Mouse (Mus musculus): ENCODE results near the gene Slc30a6.

Gene Slc30a6

GRCm38 (mm10) chr17:74395383-74396065 is at the start of gene Slc30a6:
Slc30a6 (plus strand) TSS chr17:74395608.
- DNase-seq (ENCODE audit: low spot score in 2 of 2), result peak; percentile 98

- DNase-seq (ENCODE audit: low spot score in 2 of 2), result no peak
Measured at GRCm38 (mm10) chr17:74363592-74363991, 31.8 kb upstream of the Slc30a6 start.

DNA sequence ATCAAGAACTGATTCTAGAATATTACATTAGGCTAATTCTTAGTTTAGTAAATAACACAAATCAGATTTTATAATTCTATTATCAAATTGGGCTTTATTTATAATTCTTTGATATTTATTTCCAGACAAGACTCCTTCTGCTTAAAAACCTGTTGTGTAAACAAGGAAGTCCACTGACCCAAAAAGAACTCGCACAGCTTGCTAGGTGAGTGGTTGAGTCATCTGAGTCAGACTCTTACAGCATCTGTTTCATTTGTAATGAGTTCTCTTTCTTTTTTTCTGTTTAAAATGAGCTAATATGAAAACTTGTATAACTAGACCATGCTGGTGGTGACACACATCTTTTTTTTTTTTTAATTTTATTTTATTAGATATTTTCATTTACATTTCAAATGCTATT is 18.5 kb upstream of the Slc30a6 start:
- DNase-seq (ENCODE audit: low spot score in 2 of 2), result no peak

GRCm38 (mm10) chr17:74386657-74387056 is 8.8 kb upstream of the Slc30a6 start:
- no peak for DNase-seq (ENCODE audit: low spot score in 2 of 2)

- no peak for DNase-seq (ENCODE audit: low spot score in 2 of 2)
Measured at GRCm38 (mm10) chr17:74389847-74390246, 5.6 kb upstream of the Slc30a6 start.

DNA sequence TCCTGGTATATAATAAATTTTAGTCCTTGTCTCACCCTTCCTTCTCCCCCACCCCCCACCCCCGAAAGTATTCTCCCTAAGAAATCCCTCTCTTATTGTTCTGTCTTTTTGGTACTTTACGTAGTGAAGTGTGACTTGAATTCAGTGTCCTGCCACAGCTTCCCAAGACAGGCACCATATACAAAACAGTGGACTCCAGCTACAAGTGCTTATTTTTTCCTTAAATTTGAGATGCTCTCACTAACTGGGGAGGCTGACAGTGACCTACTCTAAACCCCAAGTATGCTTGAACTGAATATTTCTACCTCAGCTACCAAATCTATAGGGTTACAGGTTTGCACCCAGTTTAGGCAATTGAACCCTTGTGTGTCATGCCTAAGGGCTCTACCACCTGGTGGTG is 1.0 kb upstream of the Slc30a6 start:
- no peak for DNase-seq (ENCODE audit: low spot score in 2 of 2)

- peak in 1 of 2 experiments; percentile 13 for DNase-seq (ENCODE audit: low spot score in 2 of 2)
Measured at GRCm38 (mm10) chr17:74394855-74395254, 553 bp upstream of the Slc30a6 start.

- no peak for DNase-seq (ENCODE audit: low spot score in 2 of 2)
Measured at GRCm38 (mm10) chr17:74396766-74397165, 1.4 kb downstream of the Slc30a6 start.

DNA sequence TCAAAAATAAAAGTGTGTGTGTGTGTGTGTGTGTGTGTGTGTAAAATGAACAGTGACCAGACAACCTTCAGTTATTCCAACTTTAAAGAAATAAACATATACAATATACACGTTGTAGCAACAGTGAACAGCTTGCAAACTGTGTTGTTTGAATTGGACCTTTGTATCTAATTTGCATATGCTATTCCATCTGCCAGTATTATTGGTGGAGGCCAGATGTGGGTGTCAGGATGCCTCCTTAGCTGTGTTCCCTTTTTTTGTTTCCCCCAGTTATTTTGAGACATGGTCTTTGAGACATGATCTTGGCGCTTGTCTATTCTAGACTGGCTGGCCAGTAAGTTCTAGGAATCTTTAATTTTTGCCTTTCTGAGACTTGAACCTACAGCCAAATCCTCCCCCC is 1.8 kb downstream of the Slc30a6 start:
- no peak for DNase-seq (ENCODE audit: low spot score in 2 of 2)

GRCm38 (mm10) chr17:74402486-74403222 is 7.2 kb downstream of the Slc30a6 start:
- no peak for DNase-seq (ENCODE audit: low spot score in 2 of 2)

- DNase-seq (ENCODE audit: low spot score in 2 of 2), result no peak
Measured at GRCm38 (mm10) chr17:74406487-74406886, 11.1 kb downstream of the Slc30a6 start.

DNA sequence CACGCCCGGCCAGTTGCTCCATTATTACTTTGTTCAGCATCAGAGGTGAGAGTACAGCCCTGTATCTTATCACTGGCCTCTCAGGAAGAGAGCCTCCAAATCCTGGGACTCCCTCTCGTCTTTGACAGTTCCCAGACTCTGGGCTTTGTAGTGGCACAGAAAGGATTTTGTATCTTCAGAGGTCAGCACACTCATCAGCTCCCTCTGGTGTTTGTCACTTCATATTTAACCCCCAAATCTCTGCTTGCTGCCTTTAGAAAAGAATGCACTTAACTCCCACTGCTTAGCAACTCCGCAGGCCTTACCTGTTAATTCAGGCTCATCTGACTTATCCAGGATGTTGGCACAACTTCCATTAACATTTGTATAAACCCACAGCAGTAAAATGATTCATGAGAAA is 14.3 kb downstream of the Slc30a6 start:
- no peak for DNase-seq (ENCODE audit: low spot score in 2 of 2)

DNA sequence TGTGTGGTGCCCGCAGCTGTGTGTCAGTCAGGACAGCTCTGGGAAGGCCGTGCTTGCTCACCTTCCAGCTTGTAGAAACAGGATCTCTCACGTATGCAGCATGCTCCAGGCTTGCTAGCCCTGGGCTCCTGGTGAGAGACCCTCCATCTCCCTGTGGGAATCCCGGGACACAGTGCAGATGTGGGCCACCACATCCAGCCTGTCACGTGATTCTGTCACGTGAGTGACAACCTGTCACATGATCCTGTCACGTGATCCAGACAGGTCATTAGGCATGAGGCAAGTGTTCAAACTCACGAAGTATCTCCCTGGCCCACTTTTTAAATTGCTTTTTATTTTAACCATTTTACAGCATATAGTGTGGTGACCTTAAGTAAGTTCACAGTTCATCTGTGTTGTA is 17.9 kb downstream of the Slc30a6 start:
- no peak for DNase-seq (ENCODE audit: low spot score in 2 of 2)

DNA sequence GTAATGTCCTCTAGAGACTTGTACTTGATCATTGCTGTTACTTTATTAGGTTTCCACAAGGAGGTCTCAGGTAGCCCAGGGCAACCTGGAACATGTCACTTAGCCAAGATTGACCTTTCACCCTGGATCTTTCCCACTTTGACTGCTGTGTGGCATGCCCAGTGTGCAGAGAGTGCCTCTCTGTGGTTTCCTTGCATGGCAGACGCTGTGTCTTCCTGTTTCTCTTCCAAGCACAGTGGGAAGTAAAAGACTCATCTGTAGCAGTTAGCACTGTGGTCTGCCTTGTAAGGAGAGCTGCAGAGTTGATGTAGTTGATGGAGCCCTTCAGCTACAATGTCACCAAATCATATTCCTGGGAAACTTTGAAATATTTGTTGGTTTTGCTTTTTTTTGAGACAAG is 19.3 kb downstream of the Slc30a6 start:
- DNase-seq (ENCODE audit: low spot score in 2 of 2), result no peak

- DNase-seq (ENCODE audit: low spot score in 2 of 2), result no peak
Measured at GRCm38 (mm10) chr17:74416841-74417360, 21.5 kb downstream of the Slc30a6 start.

GRCm38 (mm10) chr17:74418171-74418570 is 22.8 kb downstream of the Slc30a6 start:
- no peak for DNase-seq (ENCODE audit: low spot score in 2 of 2)

- DNase-seq (ENCODE audit: low spot score in 2 of 2), result no peak
Measured at GRCm38 (mm10) chr17:74420656-74421055, 25.2 kb downstream of the Slc30a6 start.

DNA sequence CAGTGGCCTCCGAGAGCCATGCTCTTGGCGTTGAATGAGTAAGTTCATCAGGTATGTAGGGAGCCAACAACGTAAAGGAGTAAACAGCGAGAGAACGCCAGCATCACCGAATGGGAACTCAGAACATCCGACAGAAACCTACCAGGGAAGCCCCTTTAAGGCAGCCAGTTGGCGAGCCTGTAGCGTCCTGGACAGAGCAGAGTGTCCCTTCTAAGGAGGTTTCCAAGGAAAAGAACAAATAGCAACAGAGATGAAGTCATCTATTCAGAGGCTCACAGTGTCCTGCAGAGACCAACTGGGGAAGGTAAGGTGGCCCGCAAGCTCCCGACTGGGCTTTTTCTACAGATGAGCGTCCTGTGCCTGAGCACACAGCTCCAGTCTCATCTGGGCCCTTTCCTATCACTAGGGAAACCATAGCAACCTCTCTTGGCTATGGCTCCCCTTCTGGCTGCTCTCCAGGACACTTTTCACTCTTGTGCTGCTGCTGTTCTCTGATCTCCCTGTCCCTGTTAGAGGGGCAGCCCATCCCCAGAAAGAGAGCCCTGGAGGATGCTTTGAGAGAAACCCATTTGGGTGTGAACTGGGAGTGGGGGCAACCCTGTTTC is 29.1 kb downstream of the Slc30a6 start:
- DNase-seq (ENCODE audit: low spot score in 2 of 2), result peak in 1 of 2 experiments; percentile 13

DNA sequence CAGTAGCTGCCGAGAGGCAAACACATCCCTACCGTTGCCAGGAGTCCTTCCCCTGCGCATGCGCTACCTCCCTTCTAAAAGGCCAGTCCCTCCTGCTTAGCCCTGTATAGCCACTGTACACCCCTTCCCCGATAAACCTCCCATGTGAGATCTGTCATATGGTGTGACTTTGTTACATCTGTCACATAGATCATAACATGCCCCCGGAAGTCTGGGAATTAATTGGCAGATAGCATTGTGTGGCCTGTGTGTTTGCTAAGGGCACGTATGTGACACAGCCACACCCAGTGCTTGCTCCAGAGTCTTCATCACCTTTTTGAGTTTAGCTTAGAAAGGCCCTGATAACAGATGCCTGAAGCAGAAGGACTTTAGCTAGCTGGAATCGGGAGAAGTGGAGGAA is 34.7 kb downstream of the Slc30a6 start:
- DNase-seq (ENCODE audit: low spot score in 2 of 2), result no peak

DNA sequence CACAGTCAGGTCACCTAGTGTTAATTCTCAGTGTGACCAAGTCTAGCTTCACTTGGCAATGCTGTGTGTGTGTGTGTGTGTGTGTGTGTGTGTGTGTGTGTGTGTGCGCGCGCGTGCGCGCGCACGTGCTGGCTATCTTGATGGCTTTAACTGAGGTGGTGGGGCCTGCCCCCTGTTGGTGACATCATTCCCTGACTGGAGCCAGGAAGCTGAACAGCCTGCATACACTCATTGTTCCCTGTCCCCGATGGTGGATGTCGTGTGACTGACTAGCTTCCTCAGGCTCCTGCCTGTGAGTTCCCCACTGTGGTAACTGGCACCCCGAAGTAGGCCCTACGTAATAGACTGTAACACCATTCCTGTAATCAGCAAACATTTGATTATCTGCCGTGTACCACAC is 36.1 kb downstream of the Slc30a6 start:
- DNase-seq (ENCODE audit: low spot score in 2 of 2), result no peak

DNA sequence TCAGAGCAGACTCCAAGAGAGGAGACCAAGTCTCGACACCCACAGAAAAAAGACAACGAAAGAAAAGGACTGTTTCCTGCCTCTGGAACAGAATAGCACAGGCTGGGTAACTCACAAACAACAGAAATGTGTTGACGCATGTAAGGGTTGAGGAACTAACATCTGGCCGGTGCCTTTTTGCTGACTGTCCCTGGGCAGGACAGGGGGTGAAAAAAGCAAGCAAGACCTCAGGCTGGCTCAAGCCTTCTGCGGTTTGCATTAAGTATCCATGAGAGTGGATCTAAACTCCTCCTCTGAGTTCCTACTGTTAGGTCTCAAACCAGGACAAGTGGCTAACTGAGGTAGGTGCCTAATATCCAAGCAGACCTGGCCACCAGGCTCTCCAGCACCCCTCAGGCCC is 37.2 kb downstream of the Slc30a6 start:
- DNase-seq (ENCODE audit: low spot score in 2 of 2), result no peak

- DNase-seq (ENCODE audit: low spot score in 2 of 2), result no peak
Measured at GRCm38 (mm10) chr17:74437762-74438161, 42.4 kb downstream of the Slc30a6 start.

DNA sequence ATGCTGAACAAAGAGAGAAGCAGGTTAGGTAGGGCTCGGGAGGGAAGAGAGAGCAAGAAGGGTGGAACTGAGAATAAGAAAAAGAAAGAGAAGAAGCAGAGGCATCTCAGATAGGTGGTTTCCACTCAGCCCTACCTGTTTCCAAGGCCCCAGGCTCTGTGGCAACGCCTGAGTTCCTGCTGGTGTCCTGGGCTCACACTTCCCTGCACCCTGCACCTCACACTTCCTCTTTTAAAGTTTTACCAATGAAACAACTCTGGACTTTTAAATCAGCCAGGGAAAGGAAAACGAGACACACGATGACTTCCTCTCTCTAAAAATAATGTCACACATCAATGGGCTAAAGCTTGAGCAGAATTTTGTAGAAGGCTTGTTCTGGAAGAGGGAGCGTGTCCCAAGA is 45.1 kb downstream of the Slc30a6 start:
- no peak for DNase-seq (ENCODE audit: low spot score in 2 of 2)
